Mouse (Mus musculus) heart, embryonic 15.5 days (tissue): ENCODE results near the gene Olfr1417. TPM values are rescaled to one million over a fixed set of nuclear protein-coding genes. Genes with fewer than 3 reads are reported as not detected.

ENCODE experiments used
- ATAC-seq: fragments of 200-750 bp; cut with Nextera tagmentation; replicated peaks from 2 replicates; pipeline ENCODE4 v1.8.0; 2017; ENCODE audit warnings: low read depth, moderate TSS enrichment; ENCODE audit not compliant: insufficient number of reproducible peaks, insufficient read depth, low FRiP score
- H3K27ac ChIP-seq: fragments of 300-500 bp; sonication (generic); 2 replicates; pipeline ENCODE4 v1.5.1; 2015; ENCODE audit warnings: mild to moderate bottlenecking, inconsistent platforms
- H3K27me3 ChIP-seq: fragments of 300-500 bp; sonication (generic); 2 replicates; pipeline ENCODE4 v1.6.1; 2015; ENCODE audit warnings: inconsistent platforms
- H3K36me3 ChIP-seq: fragments of 300-500 bp; sonication (generic); 2 replicates; pipeline ENCODE4 v1.6.1; 2015; ENCODE audit warnings: mild to moderate bottlenecking, inconsistent platforms
- H3K4me1 ChIP-seq: fragments of 300-500 bp; sonication (generic); replicated peaks from 2 replicates; pipeline ENCODE4 v1.6.1; 2015; ENCODE audit warnings: inconsistent platforms
- H3K4me2 ChIP-seq: fragments of 300-500 bp; sonication (generic); 2 replicates; pipeline ENCODE4 v1.6.1; 2015; ENCODE audit warnings: inconsistent platforms, mild to moderate bottlenecking, moderate library complexity
- H3K4me3 ChIP-seq: fragments of 300-500 bp; sonication (generic); 2 replicates; pipeline ENCODE4 v1.5.1; 2015; ENCODE audit warnings: mild to moderate bottlenecking, inconsistent platforms
- H3K9ac ChIP-seq: fragments of 300-500 bp; sonication (generic); 2 replicates; pipeline ENCODE4 v1.6.1; 2015; ENCODE audit warnings: mild to moderate bottlenecking, inconsistent platforms
- H3K9me3 ChIP-seq: fragments of 300-500 bp; sonication (generic); replicated peaks from 2 replicates; pipeline ENCODE4 v1.6.1; 2016; ENCODE audit warnings: inconsistent platforms
- WGBS: fragments of 180-500 bp; shearing (Covaris S2); methylation state at CpG from one replicate; pipeline ENCODE4 v1.1.7; 2015; ENCODE audit warnings: mixed read lengths; 5-methylcytosine and 5-hydroxymethylcytosine counted together
- polyA plus RNA-seq: library from polyadenylated mRNA; unstranded; fragments of >200 nt; fragmentation: Nextera tagmentation; extraction: Ambion mirVana; gene quantifications from 2 replicates; pipeline ENCODE4 v1.2.1, GENCODE M21; 2015

Gene Olfr1417
- polyA plus RNA-seq, 1 experiment from 2014 or later, result not detected

- 87% methylated on average over 14 of the region's 14 CpGs for WGBS
These were observed 53.4 kb downstream of the Olfr1417 start for GRCm38 (mm10) chr19:11785409-11786154.

GRCm38 (mm10) chr19:11777191-11777865 lies 61.7 kb downstream of the Olfr1417 start:
- Histone ChIP-seq H3K36me3 (peaks cover 34% of the 10 kb centered on the region; the same call in 1 of the 2 replicates), H3K4me3 (no peak overlapping the region), H3K4me1 (no peaks in the 10 kb centered on the region), H3K27me3 (no peaks in the 10 kb centered on the region), H3K4me2 (no peak overlapping the region), H3K9me3 (no peaks in the 10 kb centered on the region), H3K27ac (no peak overlapping the region), H3K9ac (no peak overlapping the region)
- WGBS, result 56% methylated on average over 7 of the region's 7 CpGs
- ATAC-seq, result no peak

More at GRCm38 (mm10) chr19:11785409-11786154, 53.4 kb downstream of the Olfr1417 start:
- Histone ChIP-seq H3K9me3 (no peaks in the 10 kb centered on the region), H3K27me3 (no peaks in the 10 kb centered on the region), H3K36me3 (0 out of 2 replicates have a peak, but pooled peaks cover 3% of the 10 kb centered on the region), H3K9ac (no peak overlapping the region), H3K27ac (no peak overlapping the region), H3K4me2 (no peak overlapping the region), H3K4me3 (no peak overlapping the region), H3K4me1 (no peaks in the 10 kb centered on the region)
- ATAC-seq, result no peak

Other genes starting within 250 kb of the Olfr1417 start
- 3.7 and 5.3 TPM in 2 replicates for gene Ms4a6d, start 234.4 kb downstream of the Olfr1417 start, polyA plus RNA-seq
- 0.05 TPM in 1 of 2 replicates, not detected in the other for gene Ms4a2, start 215.5 kb downstream of the Olfr1417 start, polyA plus RNA-seq
- 0.14 TPM in 1 of 2 replicates, not detected in the other for gene Ms4a3, start 198.4 kb downstream of the Olfr1417 start, polyA plus RNA-seq
- gene Oosp2, start 178.7 kb downstream of the Olfr1417 start, polyA plus RNA-seq, result not detected in 2 replicates
- gene Oosp1, start 148.1 kb downstream of the Olfr1417 start, polyA plus RNA-seq, result not detected in 2 replicates
- gene Oosp3, start 142.2 kb downstream of the Olfr1417 start, polyA plus RNA-seq, result not detected in 2 replicates
- gene Gif, start 91.7 kb downstream of the Olfr1417 start, polyA plus RNA-seq, result not detected in 2 replicates
- 59.4 and 66.6 TPM in 2 replicates for gene Mrpl16, start 68.8 kb downstream of the Olfr1417 start, polyA plus RNA-seq
- gene Stx3, start 19.8 kb downstream of the Olfr1417 start, polyA plus RNA-seq, result 4.3 and 5.9 TPM in 2 replicates
- not detected in 2 replicates for gene Olfr1418, start 21.8 kb upstream of the Olfr1417 start, polyA plus RNA-seq
- not detected in 2 replicates for gene Olfr1419, start 35.9 kb upstream of the Olfr1417 start, polyA plus RNA-seq
- gene Olfr1420, start 47.3 kb upstream of the Olfr1417 start, polyA plus RNA-seq, result 0.05 and 0.28 TPM in 2 replicates
- gene Patl1, start 73.2 kb upstream of the Olfr1417 start, polyA plus RNA-seq, result 17.2 and 17.3 TPM in 2 replicates
- 4.3 and 4.4 TPM in 2 replicates for gene Osbp, start 126.7 kb upstream of the Olfr1417 start, polyA plus RNA-seq
- 0.03 TPM in 1 of 2 replicates, not detected in the other for gene Olfr1423, start 202.1 kb upstream of the Olfr1417 start, polyA plus RNA-seq
- gene Olfr1424, start 223.5 kb upstream of the Olfr1417 start, polyA plus RNA-seq, result not detected in 2 replicates
- not detected in 2 replicates for gene Olfr1425, start 238.5 kb upstream of the Olfr1417 start, polyA plus RNA-seq